Mouse (Mus musculus) urinary bladder, adult 18-20 months (tissue): ENCODE results near the gene Defb23.
A peak's percentile ranks its signal among the peaks of the same experiment; 100 is the strongest.

Experiments used
- DNase-seq, 2 experiments: peaks; one replicate each; pipeline ENCODE4 v3.0.0; 2022; ENCODE audit warnings: low spot score in 2 of 2, mixed read lengths in 2 of 2

The Defb23 gene

DNA sequence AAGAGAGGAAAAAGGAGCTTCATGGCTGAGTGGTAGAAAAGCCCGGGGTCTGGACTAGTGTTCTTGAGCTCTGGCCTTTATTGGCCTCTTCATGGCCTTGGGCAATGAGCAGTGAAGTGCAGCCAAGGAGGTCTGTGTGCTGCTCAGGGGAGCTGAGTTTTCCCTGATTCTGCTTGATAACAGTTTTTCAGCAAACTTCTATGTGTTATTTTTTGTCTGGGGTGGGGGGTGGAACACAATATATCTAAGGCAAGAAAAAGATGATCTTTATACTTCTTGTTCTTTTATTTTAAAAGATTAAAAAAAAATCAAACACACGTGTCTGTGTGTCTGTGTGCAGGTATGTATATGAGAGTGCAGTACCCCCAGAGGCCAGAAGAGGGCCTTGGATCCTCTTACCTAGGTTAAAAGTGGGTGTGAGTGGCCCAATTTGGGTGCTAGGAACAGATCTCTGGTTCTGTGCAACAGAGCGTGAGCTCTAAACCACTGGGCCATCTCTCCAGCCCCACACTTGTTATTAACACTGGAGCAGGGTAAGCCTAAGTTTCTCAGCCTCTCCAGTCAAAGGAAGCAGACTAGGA lies at the start of gene Defb23:
Gene Defb23 (minus strand): TSS at position 51 of the 581 bp plus-strand sequence.
- DNase-seq: no peak

DNA sequence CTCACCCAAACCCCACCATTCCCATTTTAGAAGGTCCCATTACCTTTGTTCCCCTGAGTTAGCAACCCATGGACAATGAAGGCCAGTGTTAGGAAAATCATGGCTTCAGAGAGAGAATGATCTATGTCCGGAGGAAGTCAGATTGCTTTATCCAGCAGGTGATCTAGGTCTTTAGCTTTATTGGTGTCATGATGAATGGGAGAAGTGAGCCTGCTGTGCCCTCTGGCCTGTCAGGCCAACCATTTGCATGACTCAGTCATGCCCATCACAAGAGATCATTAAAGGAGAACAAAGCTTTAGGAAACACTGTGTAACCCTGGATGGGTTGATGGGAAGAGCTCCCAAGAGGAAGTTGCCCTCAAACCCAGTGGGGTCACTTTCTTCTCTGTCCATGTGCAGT lies 47.2 kb upstream of the Defb23 start, which contains the start of gene Defb26:
Gene Defb26 (minus strand): TSS at position 101 of the 400 bp plus-strand sequence.
- DNase-seq: no peak

DNA sequence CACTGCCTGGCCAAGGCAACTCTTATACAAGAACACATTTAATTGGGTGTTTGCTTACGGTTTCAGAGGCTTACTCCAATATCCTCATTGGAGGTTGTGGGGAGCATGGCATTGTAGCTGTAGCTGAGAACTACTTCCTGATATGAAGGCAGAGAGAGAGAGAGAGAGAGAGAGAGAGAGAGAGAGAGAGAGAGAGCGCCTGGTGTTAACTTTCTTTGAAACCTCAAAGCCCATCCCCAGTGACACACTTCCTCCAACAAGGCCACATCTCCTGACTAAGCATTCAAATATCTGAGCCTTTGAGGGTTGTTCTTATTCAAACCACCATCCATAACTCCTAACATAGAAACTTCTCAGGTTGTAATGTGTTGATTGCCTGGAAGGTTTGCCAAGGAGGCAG lies 39.5 kb upstream of the Defb23 start:
- DNase-seq: no peak

DNA sequence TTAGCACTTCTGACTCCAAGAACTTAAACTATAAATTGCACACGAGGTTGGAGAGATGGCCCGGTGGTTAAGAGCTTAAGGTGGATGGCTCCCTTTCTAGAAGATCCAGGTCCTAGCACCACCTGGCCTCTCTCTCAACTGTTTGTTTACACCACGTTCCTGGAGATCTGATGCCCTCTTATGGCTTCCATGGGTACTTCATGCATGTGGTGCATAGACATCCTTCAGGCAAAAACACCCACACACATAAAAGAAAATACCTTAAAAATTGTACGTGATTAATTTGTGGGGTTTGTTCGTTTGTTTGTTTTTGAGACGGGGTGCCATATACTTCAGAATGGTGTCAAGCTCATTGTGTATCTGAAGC lies 36.4 kb upstream of the Defb23 start:
- no peak for DNase-seq

DNA sequence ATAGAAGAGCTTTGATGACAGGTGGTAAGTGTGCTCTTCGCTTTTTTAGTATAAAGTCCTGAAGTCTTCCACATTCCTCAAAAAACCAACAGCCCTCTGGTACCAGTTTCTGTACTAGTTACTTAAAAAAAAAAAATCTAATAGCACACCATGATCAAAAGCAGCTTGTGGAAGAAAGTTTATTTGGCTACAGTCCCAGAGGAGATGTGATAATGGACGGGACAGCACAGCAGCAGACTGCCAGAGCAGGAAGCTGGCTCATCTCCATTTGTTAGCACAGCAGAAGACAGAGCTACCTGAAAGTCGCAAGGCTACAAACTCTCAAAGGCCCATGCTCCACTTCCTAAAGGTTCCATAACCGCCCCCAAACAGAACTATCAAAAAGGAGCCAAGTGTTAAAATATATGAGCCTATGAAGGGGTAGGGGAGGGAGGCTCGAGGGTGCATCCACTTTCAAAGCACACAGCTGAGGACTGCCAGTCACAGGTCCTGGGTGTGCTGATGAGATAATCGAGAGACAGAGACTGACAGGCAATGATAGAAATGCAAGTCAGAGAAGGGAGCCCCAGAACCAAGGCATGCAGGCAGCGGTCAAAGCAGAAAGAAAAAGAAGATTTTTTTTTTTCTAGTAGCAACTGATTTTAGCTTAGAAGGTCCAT lies 35.9 kb upstream of the Defb23 start:
- no peak for DNase-seq

DNA sequence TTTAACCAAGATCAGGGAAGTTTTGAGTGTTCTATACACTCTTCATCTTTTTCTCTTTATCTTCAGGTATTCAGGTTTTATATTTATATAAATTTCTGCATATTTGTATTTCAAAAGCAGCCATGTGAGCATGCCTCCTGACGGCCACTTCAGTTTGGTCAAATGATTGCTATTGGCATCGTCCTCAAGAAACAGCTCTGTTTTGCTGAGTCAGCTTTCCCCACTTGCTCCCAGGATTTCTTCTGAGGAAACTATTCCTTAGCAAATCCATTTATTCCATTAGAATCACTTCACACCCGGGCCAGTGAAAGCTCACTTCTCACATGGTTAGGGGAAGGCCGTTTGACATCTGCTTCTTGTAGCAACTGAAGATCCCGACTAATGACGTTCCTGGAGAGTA lies 33.6 kb upstream of the Defb23 start:
- DNase-seq: no peak

DNA sequence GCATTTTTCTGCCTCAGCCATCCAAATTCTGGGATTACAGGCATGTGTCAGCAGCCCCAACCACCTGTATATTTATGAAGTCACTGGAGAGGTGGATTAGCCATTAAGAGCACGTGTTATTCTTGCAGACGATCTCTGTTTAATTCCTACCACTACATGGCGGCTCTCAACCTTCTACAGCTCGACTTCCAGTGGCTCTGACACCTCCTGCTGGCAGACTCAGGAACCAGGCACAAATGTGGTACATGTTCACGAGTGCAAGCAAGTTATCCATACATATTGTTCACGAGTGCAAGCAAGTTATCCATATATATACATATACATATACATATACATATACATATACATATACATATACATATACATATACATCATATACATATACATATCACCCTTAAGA lies 28.7 kb upstream of the Defb23 start:
- no peak for DNase-seq

DNA sequence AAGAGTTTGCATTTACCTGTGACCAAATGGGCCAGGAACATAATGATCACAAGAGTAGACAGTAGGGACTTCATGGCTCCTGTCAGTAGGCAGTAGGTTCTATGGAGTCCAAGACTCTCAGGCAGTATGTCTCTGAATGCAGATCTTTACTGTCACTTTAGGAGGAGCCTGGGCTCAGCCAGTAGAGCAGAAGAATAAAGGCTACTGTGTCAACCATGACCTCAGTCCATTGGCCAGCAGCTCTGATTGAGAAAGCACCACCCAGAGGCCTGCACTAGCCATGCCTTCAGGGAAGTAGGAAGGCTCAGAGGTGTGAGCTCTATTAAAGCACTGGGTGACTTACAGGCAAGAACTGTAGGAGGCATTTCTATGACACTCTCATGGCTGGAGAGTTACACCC lies 25.6 kb upstream of the Defb23 start, which contains the start of gene Defb22:
Gene Defb22 (minus strand): TSS at position 101 of the 400 bp plus-strand sequence.
- DNase-seq: no peak

DNA sequence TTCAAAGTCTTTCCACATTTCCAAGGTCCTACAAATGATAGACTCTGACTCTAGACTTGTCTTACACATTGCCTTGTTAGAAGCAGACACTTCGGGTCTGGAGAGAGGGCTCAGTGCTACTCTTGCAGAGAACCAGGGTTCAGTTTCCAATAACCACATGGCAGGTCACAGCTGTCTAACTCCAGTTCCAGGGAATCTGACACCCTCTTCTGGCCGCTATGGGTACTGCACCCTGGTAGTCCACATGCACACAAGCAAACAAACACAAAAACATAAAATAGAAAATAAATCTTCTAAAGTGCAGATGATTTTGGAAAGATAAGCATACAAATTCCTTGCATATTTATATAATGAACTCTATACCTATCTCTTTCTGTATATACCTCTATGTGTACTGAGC lies 22.6 kb upstream of the Defb23 start:
- no peak for DNase-seq

DNA sequence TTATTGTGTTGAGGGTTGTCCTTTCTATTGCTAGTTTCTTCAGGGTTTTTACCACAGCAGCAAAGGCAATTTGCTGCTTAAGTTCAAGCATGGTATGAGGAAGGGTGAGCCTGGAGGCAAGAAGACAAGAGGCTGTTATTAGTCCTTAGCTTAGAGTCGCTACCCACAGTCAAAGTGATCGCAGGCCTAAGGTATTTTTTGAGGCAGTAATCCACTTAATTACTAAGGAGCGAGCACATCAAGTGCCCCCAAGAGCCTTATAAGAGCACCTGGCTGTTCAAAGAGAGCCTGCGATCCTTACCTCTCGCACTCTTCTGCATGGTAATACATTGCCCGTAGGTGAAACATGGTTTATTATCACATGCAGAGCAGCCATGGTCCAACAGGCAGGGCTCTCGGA lies 17.3 kb upstream of the Defb23 start:
- DNase-seq: no peak

DNA sequence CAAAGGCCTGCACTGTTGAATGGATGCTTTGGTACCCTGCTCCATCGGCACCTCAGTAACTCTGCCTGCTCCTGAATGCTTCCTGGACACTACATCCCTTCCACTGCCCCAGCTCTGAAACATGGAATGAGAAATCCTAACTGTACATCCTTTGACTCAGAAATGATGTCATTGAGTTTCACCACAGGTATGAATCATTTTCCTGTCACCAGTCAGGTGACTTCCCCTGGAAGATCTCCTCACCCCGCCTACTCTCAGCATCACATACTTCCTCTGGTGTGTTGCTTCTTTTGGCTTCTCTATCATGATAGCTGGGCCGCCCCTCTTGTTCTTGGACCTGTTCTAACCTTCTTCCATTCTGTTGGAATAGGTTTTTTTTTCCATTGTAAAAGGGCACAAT lies 16.5 kb upstream of the Defb23 start:
- DNase-seq: no peak

DNA sequence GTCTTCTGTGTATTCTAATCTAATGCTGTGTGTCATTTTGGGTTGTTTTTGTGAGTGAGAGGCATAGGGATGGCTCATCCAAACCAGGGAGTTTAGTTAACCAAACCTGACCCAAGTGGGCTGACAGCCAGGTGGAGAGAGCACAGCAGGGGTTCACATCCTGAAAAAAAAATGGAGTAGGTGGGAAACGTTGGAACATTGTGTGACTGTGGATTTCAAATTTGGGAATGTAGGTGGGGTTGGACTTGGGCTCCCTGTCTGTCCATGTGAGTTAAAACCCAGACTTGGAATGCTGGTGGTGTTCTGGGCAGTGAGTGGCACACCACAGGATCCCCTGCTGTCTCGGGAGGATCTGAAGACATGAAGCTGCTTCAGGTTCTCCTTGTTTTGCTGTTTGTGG lies 12.3 kb upstream of the Defb23 start, which contains the start of gene Defb20:
Gene Defb20 (plus strand): TSS at position 301 of the 400 bp plus-strand sequence.
- DNase-seq: no peak

DNA sequence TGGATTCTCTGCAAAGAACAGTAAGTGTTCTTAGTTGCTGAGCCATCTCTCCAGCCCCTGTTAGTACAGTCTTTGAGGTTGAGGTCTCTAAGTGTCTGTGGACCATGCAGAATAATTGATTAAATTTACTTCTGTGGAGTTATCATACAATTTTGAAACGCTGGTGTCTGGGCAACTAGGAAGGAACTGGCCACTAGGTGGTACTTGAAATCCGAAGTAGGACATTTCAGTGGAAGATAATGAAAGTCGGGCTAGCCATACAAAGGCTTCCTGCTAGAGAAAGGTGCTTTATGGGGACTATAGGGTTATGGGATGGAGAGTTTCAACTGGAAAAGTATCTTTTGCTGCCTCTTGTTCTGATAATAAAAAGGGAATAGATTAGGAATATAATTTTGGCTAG lies 8.0 kb upstream of the Defb23 start:
- DNase-seq: no peak

DNA sequence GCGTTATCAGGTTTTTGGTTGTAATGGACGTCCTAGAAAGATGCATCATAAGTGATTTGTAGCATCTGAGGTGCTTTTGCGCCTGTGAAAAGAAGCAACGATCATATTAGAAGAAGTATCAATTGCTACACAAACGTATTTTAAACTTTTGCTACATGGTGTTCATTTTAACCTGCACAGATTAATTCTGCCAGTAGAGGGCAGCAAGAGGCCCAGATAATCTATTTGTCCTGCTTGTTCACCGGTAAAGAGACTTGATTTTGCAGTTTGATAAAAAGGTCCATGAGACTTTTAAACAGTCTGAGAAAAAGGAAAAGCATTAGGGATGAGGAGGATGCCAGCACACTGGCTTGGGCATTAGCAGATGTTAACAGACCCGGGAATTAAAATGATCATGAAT lies 6.6 kb upstream of the Defb23 start:
- DNase-seq: peak in 1 of 2 experiments; percentile 5

DNA sequence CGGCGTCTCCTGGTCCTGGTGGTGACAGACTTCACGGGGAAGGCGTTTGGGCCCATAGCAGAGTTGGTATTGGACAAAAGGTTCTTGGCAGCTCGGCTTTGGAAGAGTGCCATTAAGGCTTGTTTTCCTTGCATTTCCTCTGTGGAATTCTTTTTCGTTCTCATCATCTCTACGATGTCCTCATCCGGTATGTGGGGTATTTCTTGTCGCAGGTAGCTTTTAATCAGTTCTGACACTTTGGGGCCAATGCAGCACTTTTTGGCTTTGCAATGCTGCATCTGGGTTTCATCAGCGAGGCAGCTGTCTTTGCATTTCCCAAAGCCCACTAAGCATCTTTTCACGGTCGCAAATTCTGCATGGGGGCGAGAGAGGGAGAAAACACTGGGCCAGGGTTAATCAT lies 5.2 kb downstream of the Defb23 start:
- DNase-seq: no peak

DNA sequence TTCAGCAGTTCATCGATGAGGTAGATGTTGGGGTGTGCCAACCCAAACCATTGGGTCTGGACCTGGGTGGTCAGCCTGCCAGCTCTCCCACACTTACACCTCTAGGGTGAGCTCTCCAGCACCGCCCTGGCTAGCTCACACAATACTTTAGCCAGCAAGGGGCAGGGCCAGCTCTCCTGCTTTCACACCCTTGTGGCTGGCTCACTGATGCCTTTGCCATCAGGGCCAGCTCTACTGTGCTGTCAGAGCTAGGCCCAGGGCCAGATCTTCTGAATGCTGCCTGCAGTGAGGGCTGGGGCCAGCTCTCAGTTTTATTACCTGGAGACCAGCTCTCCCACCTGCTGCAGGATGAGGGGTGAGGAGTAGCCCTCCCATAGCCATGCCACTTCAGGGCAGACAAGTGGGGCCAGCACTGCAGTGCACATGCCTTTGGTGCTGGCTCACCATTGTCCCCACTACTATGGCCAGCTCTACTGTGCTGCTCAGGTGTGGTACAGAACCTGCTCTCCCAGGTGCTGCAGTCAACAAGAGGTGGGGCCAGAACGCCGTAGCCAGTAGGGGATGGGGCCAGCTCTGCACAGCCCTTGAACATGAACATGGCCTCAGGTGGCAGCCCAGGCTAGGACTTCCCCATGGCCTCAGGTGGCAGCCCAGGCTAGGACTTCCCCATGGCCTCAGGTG lies 12.2 kb downstream of the Defb23 start:
- no peak for DNase-seq

DNA sequence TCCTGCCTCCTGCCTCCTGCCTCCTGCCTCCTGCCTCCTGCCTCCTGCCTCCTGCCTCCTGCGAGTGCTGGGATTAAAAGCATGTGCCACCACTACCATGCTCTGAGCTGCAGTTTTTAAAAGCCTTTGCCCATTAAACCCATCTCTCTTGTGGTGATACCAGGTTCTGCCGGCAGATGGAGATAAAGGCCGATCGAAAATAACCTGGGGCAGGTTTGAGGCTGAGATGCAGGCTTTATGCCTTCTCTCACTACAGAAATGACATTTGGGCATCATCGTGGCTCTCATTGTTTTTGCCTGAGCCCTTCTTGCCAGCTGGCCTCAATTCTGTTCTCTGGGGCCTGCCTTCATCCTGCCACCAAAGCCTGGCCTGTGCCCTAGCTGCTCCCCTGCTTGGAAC lies 14.2 kb downstream of the Defb23 start:
- DNase-seq: peak in 1 of 2 experiments; percentile 50

DNA sequence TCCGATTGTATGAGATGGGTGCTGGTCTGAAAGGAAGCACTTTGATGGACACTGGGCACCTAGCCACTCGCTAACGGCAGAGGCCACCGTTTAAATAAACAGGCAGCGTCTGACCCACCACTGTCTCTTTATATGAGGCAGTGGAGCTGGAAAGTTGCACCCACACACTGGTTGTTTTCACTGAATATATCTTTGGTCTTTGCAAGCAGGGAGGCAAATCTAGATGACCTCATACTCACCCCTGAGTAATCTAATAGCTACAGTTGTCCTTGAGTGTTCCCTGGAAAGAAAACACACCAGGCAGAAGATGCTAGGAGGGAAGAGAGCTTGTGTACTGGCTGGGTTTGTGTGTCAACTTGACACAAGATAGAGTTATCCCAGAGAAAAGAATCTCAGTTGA lies 17.0 kb downstream of the Defb23 start:
- DNase-seq: no peak

DNA sequence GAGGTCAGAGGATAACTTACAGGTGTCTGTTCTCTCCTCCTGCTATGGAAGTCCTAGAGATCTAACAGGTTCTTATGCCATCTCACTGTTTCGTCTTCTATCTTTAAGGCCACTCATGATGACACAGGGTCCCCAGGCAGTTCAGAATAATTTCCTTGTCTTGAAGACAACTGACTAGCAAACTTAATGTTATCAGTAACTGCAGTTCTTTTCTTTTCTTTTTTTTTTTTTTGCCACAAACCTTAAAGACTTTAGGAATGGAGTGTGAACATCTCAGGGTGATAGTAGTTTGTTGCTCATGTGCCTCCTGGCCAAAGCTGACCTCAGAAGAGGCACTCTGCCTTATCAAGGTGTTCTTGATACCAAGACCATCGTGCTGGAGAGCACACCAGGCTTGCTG lies 17.8 kb downstream of the Defb23 start:
- no peak for DNase-seq

DNA sequence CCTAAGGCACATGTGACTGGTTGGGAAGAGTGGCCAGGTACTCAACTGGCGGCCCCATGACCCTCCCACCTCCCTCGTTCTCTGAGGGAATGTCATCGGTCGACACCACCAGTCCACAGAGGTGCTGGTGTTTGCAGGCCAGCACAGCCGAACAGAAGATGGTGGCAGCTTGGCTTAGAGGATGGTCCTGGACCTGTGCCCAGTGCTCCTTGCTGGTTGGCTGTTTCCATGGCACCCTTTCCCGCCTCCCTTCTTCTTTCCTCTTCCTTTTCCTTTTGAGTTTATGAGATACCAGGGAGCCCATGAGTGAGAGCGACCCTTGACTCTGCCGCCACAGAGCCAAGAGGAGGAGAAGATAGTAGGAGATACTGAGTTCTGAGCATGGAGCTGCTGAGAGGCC lies 21.1 kb downstream of the Defb23 start:
- DNase-seq: no peak

DNA sequence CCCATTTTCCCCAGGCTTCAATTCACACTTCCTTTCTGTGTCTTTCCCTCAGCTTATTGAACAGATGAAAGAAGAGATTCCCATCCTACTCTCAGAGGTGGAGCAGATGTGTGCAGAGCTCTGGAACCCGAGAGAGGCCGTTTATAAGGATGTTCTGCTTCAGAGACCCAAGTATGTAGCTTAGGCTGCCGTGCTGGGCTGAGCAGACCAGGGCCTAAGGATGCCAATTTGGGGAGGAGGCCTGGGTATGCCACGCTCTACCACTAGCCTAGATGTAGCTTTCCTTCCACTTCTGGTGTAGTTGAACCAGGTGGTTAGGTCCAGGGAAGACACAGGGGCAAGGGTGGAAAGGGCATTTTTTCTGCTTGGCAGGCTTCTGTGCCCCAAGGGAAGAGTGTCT lies 22.1 kb downstream of the Defb23 start:
- no peak for DNase-seq

DNA sequence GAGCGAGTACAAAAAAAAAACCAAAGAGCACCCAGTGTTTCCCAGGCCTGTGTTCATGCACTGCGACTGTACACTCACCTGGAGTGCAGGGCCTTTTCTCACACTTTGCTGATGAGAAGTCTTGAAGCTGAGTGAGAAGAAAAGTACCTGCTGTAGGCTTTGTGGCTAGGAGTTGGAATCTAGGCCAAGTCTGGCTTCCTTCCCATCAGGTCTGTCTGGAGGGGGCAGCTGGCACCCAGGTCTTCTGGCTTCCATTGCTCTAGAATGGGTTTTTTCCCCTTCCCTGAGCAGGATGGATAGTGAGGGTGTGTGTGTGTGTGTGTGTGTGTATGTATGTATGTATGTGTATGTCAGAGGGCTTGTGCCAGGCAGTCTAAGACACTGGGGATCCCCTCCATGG lies 24.6 kb downstream of the Defb23 start:
- no peak for DNase-seq

DNA sequence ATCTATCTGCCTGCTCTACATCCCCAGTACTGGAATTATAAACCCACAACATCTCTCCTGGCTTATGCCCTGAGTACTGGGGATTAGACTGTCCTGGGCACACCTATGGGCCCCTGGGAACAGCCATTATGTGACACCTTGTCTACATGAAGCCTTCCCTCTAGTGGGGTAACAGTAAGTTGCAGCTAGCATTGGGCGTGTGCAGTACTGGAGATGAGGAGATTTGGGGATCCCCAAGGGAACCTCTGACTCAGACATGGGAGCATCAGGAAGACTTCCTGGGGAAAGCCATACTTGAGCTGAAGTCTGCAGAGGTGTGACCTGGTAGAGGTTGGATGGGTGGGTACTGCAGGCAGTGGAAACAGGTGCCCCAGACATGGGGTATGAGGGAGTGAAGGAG lies 25.5 kb downstream of the Defb23 start:
- DNase-seq: no peak
